Mouse (Mus musculus) ES-E14 (cell line): ENCODE measurements around the gene BC025920. TPM values are rescaled to one million over a fixed set of nuclear protein-coding genes. Genes with fewer than 3 reads are reported as not detected.

ENCODE experiments used
- DNase-seq: peaks from one replicate; pipeline ENCODE4 v3.0.0-alpha.2; 2013; ENCODE audit warnings: low read depth, low spot score
- H3K27ac ChIP-seq: 2 replicates; pipeline ENCODE4 v1.5.1; 2012; ENCODE audit warnings: low read depth, mild to moderate bottlenecking, low read length, moderate library complexity, mixed read lengths; ENCODE audit not compliant: poor library complexity, insufficient read depth, severe bottlenecking
- H3K36me3 ChIP-seq: 2 replicates; pipeline ENCODE4 v1.6.1; 2012; ENCODE audit warnings: mild to moderate bottlenecking, low read length, moderate library complexity, mixed read lengths; ENCODE audit not compliant: control insufficient read depth, poor library complexity, insufficient read depth, severe bottlenecking
- H3K4me1 ChIP-seq, 2 experiments: fragments of 150-350 bp in 1 of 2; sonication (generic) in 1 of 2; 2 replicates each; pipeline ENCODE4 v1.6.1; 2012; ENCODE audit warnings: low read length in 2 of 2, mild to moderate bottlenecking in 1 of 2, mixed read lengths in 1 of 2; ENCODE audit not compliant: control insufficient read depth in 2 of 2, insufficient read depth in 2 of 2, poor library complexity in 1 of 2
- H3K4me3 ChIP-seq, 2 experiments: fragments of 150-350 bp in 1 of 2; sonication (generic) in 1 of 2; 2 replicates each; pipeline ENCODE4 v1.5.1; 2012; ENCODE audit warnings: low read length in 2 of 2, low read depth in 1 of 2, mild to moderate bottlenecking in 1 of 2, mixed read lengths in 1 of 2; ENCODE audit not compliant: insufficient read depth in 1 of 2, poor library complexity in 1 of 2, severe bottlenecking in 1 of 2
- H3K9ac ChIP-seq: 2 replicates; pipeline ENCODE4 v1.6.1; 2012; ENCODE audit warnings: low read depth, mild to moderate bottlenecking, low read length, mixed read lengths; ENCODE audit not compliant: poor library complexity, insufficient read depth, severe bottlenecking
- H3K9me3 ChIP-seq: fragments of 150-350 bp; sonication (generic); 2 replicates; pipeline ENCODE4 v1.6.1; 2012; ENCODE audit warnings: low read depth, mild to moderate bottlenecking, low read length; ENCODE audit not compliant: control insufficient read depth, insufficient read depth
- CHD2 ChIP-seq: IDR thresholded peaks from 2 replicates; pipeline ENCODE4 v1.6.1; 2014; ENCODE audit warnings: mild to moderate bottlenecking, low read depth, low read length, inconsistent platforms
- HCFC1 ChIP-seq: IDR thresholded peaks from 2 replicates; pipeline ENCODE4 v1.6.1; 2012; ENCODE audit warnings: low read length, inconsistent platforms, borderline replicate concordance; ENCODE audit not compliant: insufficient read depth
- MAFK ChIP-seq: IDR thresholded peaks from 2 replicates; pipeline ENCODE4 v1.6.1; 2014; ENCODE audit warnings: mild to moderate bottlenecking, low read depth, low read length, inconsistent platforms; ENCODE audit not compliant: insufficient read depth
- ZC3H11A ChIP-seq: IDR thresholded peaks from 2 replicates; pipeline ENCODE4 v1.6.1; 2012; ENCODE audit warnings: low read depth, mild to moderate bottlenecking, inconsistent platforms, low read length, borderline replicate concordance
- ZNF384 ChIP-seq: IDR thresholded peaks from 2 replicates; pipeline ENCODE4 v1.6.1; 2012; ENCODE audit warnings: low read depth, low read length, inconsistent platforms
- in situ Hi-C, 2 experiments: fragments of 600-800 bp; cut with MboI; formaldehyde crosslinking; loops; one replicate each; pipeline ENCODE4 v1.15.1; 2025; ENCODE audit warnings: low sequenced_read_pairs in 2 of 2, inconsistent platforms in 1 of 2; ENCODE audit not compliant: unreplicated experiment in 2 of 2
- total RNA-seq: library from RNA; depleted of rRNA; stranded (reverse); fragments of 300-350 nt; gene quantifications from 2 replicates; pipeline ENCODE4 v1.2.3, GENCODE M21; 2012

Gene BC025920
- total RNA-seq, 1 experiment, result 2.5 TPM

GRCm38 (mm10) chr10:81588739-81589138 is 17.3 kb upstream of the BC025920 start:
- no peaks in the 10 kb centered on the region for H3K36me3 ChIP-seq
- TF ChIP-seq HCFC1 (no peak), CHD2 (no peak)
- no peak for DNase-seq
- in situ Hi-C loops, result no loop called here
- H3K27ac ChIP-seq, result no peak overlapping the region
- no peaks in the 10 kb centered on the region for H3K9me3 ChIP-seq
- H3K9ac ChIP-seq, result no peak overlapping the region
- peaks cover 2 to 13% of the 10 kb centered on the region in 2 experiments; a peak in 2 of 4 replicates for H3K4me1 ChIP-seq
- no peak overlapping the region for H3K4me3 ChIP-seq

- H3K36me3 ChIP-seq, result no peaks in the 10 kb centered on the region
- DNase-seq, result no peak
- peaks cover 13 to 31% of the 10 kb centered on the region in 2 experiments for H3K4me1 ChIP-seq
- no peak overlapping the region for H3K27ac ChIP-seq
- in situ Hi-C loops, result no loop called here
- no peaks in the 10 kb centered on the region for H3K9me3 ChIP-seq
- H3K9ac ChIP-seq, result no peak overlapping the region
- TF ChIP-seq HCFC1 (no peak), CHD2 (no peak), ZC3H11A (no peak), MAFK (no peak), ZNF384 (no peak)
- no peak overlapping the region for H3K4me3 ChIP-seq
Measured at GRCm38 (mm10) chr10:81591846-81592245, 14.2 kb upstream of the BC025920 start.

- in situ Hi-C loops, result no loop called here
- H3K9ac ChIP-seq, result no peak overlapping the region
- peaks cover 13 to 35% of the 10 kb centered on the region in 2 experiments for H3K4me1 ChIP-seq
Measured at GRCm38 (mm10) chr10:81592631-81593030, 13.4 kb upstream of the BC025920 start.

GRCm38 (mm10) chr10:81593223-81593622 is 12.8 kb upstream of the BC025920 start:
- Histone ChIP-seq H3K36me3 (no peaks in the 10 kb centered on the region), H3K9ac (no peak overlapping the region), H3K9me3 (no peaks in the 10 kb centered on the region), H3K4me3 (no peak overlapping the region), H3K27ac (no peak overlapping the region), H3K4me1 (peaks cover 16 to 36% of the 10 kb centered on the region in 2 experiments)
- DNase-seq, result no peak
- in situ Hi-C loops, result no loop called here
- TF ChIP-seq CHD2 (no peak), ZC3H11A (no peak), HCFC1 (no peak), ZNF384 (no peak), MAFK (no peak)

More at GRCm38 (mm10) chr10:81592631-81593030, 13.4 kb upstream of the BC025920 start:
- no peak for DNase-seq
- Histone ChIP-seq H3K4me3 (no peak overlapping the region), H3K27ac (no peak overlapping the region), H3K9me3 (no peaks in the 10 kb centered on the region), H3K36me3 (no peaks in the 10 kb centered on the region)
- no peak for TF ChIP-seq MAFK
- TF ChIP-seq CHD2, result no peak
- no peak for TF ChIP-seq ZC3H11A
- no peak for TF ChIP-seq HCFC1
- no peak for TF ChIP-seq ZNF384

GRCm38 (mm10) chr10:81593935-81594334 is 12.1 kb upstream of the BC025920 start:
- 0 out of 4 replicates have a peak overlapping the region, but pooled peaks of 1 of the 2 experiments have one; percentile 12 for H3K4me3 ChIP-seq
- H3K4me1 ChIP-seq, result peaks cover 16 to 40% of the 10 kb centered on the region in 2 experiments
- no peak for DNase-seq
- H3K36me3 ChIP-seq, result no peaks in the 10 kb centered on the region
- in situ Hi-C loops, result no loop called here
- TF ChIP-seq ZC3H11A (no peak), ZNF384 (no peak), MAFK (no peak), HCFC1 (no peak), CHD2 (no peak)
- no peaks in the 10 kb centered on the region for H3K9me3 ChIP-seq
- H3K9ac ChIP-seq, result no peak overlapping the region
- no peak overlapping the region for H3K27ac ChIP-seq
